Mouse (Mus musculus) ES-Bruce4 (cell line): ENCODE data around the gene Fndc3a. TPM values are rescaled to one million over a fixed set of nuclear protein-coding genes. Genes with fewer than 3 reads are reported as not detected.

ENCODE experiments used
- H3K27ac ChIP-seq: 2 replicates; pipeline ENCODE4 v1.5.1; 2012; ENCODE audit warnings: low read length, inconsistent platforms; ENCODE audit not compliant: insufficient read depth
- H3K27me3 ChIP-seq: 2 replicates; pipeline ENCODE4 v1.6.1; 2012; ENCODE audit warnings: mild to moderate bottlenecking, low read length, inconsistent platforms; ENCODE audit not compliant: control insufficient read depth, poor library complexity, insufficient read depth, severe bottlenecking
- H3K36me3 ChIP-seq: 2 replicates; pipeline ENCODE4 v1.6.1; 2012; ENCODE audit warnings: inconsistent platforms, mild to moderate bottlenecking, low read length, moderate library complexity; ENCODE audit not compliant: control insufficient read depth, poor library complexity, insufficient read depth, severe bottlenecking
- H3K4me1 ChIP-seq: one replicate; pipeline ENCODE4 v1.8.1; 2011; ENCODE audit warnings: low read length; ENCODE audit not compliant: control insufficient read depth, insufficient read depth
- H3K4me3 ChIP-seq: 2 replicates; pipeline ENCODE4 v1.5.1; 2011; ENCODE audit warnings: low read depth, mild to moderate bottlenecking, low read length
- H3K9ac ChIP-seq: 2 replicates; pipeline ENCODE4 v1.6.1; 2012; ENCODE audit warnings: low read depth, mild to moderate bottlenecking, inconsistent platforms; ENCODE audit not compliant: poor library complexity, severe bottlenecking
- H3K9me3 ChIP-seq: replicated peaks from 2 replicates; pipeline ENCODE4 v1.6.1; 2012; ENCODE audit warnings: mild to moderate bottlenecking, low read length, inconsistent platforms; ENCODE audit not compliant: control insufficient read depth, poor library complexity, insufficient read depth, severe bottlenecking
- CTCF ChIP-seq: IDR thresholded peaks from one replicate; pipeline ENCODE4 v1.8.1; 2011; ENCODE audit warnings: low read depth, low read length
- EP300 ChIP-seq: IDR thresholded peaks from 2 replicates; pipeline ENCODE4 v1.6.1; 2011; ENCODE audit warnings: low read depth, low read length; ENCODE audit not compliant: insufficient read depth
- POLR2A ChIP-seq: IDR thresholded peaks from one replicate; pipeline ENCODE4 v1.8.1; 2011; ENCODE audit warnings: low read length; ENCODE audit not compliant: insufficient read depth
- polyA plus RNA-seq: library from polyadenylated mRNA; stranded (reverse); fragments of >200 nt; gene quantifications from 2 replicates; pipeline ENCODE4 v1.2.4, GENCODE M21; 2011; ENCODE audit warnings: low read depth; ENCODE audit not compliant: missing spikeins, insufficient read depth, insufficient read length

Fndc3a gene
- polyA plus RNA-seq, 1 experiment = 47.4 TPM

GRCm38 (mm10) chr14:72645512-72645911 is 64.3 kb downstream of the Fndc3a start:
- Histone ChIP-seq H3K4me3 (no peak overlapping the region), H3K9me3 (no peaks in the 10 kb centered on the region), H3K36me3 (no peaks in the 10 kb centered on the region), H3K27me3 (no peaks in the 10 kb centered on the region), H3K27ac (no peak overlapping the region), H3K9ac (no peak overlapping the region), H3K4me1 (no peaks in the 10 kb centered on the region)
- no peak for TF ChIP-seq CTCF

GRCm38 (mm10) chr14:72644620-72645019 is 65.2 kb downstream of the Fndc3a start:
- Histone ChIP-seq H3K27ac (no peak overlapping the region), H3K4me3 (no peak overlapping the region), H3K9me3 (no peaks in the 10 kb centered on the region), H3K9ac (no peak overlapping the region), H3K27me3 (no peaks in the 10 kb centered on the region), H3K4me1 (no peaks in the 10 kb centered on the region), H3K36me3 (no peaks in the 10 kb centered on the region)
- TF ChIP-seq EP300 (no peak), POLR2A (no peak), CTCF (no peak)

DNA sequence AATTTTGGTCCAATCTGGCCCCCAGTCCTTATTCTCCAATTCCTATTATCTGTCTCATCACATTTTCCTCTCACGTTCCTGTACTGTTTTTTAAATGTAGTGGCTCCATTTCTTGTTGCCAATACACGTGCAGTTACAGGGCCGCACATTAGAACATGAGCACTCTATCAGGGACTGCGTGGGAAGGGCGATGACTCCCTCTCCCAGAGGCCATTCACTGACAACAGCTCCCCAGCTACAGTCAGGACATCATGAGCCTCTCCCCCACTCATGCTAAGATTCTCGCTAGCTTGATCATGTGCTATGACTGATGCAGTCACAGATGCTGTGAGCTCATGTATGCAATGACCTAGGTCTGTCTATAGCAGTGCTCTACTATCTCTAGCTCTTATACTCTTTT is 71.3 kb downstream of the Fndc3a start:
- Histone ChIP-seq H3K27me3 (no peaks in the 10 kb centered on the region), H3K9ac (no peak overlapping the region), H3K4me3 (no peak overlapping the region), H3K4me1 (no peaks in the 10 kb centered on the region), H3K36me3 (no peaks in the 10 kb centered on the region), H3K9me3 (no peaks in the 10 kb centered on the region), H3K27ac (no peak overlapping the region)
- no peak for TF ChIP-seq CTCF
- TF ChIP-seq POLR2A = no peak
- no peak for TF ChIP-seq EP300

- TF ChIP-seq POLR2A (no peak), CTCF (no peak), EP300 (no peak)
- no peaks in the 10 kb centered on the region for H3K36me3 ChIP-seq
Measured at GRCm38 (mm10) chr14:72633571-72633970, 76.2 kb downstream of the Fndc3a start.

DNA sequence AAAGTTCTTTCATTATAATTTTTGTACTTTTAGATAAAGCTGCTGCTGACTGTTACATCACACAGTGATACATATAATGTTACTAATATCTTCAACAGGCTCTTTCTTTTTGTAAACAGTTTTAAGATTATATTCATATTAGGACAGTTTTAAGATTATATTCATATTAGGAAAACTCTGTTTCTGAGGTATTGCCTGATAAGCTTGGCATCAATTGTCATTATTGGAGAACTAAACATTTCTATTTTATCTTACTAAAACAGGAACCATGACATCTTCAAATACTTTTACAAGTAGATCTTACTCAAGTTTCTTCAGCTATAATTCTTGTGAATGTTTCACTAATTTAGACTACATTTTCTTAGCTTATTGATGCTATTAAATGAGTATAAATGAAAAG is 84.4 kb downstream of the Fndc3a start:
- H3K36me3 ChIP-seq = no peaks in the 10 kb centered on the region
- no peak for TF ChIP-seq EP300
- no peak for TF ChIP-seq POLR2A
- TF ChIP-seq CTCF = no peak
- no peaks in the 10 kb centered on the region for H3K4me1 ChIP-seq
- H3K9ac ChIP-seq = no peak overlapping the region
- H3K9me3 ChIP-seq = no peaks in the 10 kb centered on the region
- no peaks in the 10 kb centered on the region for H3K27me3 ChIP-seq
- no peak overlapping the region for H3K4me3 ChIP-seq
- H3K27ac ChIP-seq = no peak overlapping the region

More at GRCm38 (mm10) chr14:72633571-72633970, 76.2 kb downstream of the Fndc3a start:
- H3K4me1 ChIP-seq = no peaks in the 10 kb centered on the region
- H3K4me3 ChIP-seq = no peak overlapping the region
- H3K9ac ChIP-seq = no peak overlapping the region
- H3K27ac ChIP-seq = no peak overlapping the region
- no peaks in the 10 kb centered on the region for H3K9me3 ChIP-seq
- H3K27me3 ChIP-seq = no peaks in the 10 kb centered on the region

DNA sequence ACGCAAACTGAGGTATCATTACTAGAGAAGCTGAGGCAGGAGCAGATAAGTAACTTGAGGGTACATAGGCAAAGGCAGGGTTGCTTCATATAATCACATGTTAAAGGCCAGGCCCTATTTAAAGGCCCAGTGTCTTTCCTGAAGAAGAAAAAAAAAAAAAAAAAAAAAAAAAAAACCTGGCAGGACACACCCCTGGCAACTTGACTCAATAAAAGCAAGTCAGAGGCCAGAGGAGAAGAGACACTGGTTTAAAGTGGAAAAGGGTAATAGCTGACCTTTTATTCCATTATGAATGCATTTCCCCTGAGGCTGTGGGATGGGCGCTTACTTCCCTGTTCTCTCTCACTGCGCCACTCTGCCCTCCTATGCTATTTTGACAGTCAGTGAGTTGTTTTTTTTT is 105.7 kb downstream of the Fndc3a start:
- TF ChIP-seq CTCF (no peak), POLR2A (no peak), EP300 (no peak)
- no peak overlapping the region for H3K9ac ChIP-seq
- H3K36me3 ChIP-seq = no peaks in the 10 kb centered on the region
- no peak overlapping the region for H3K4me3 ChIP-seq
- H3K27ac ChIP-seq = no peak overlapping the region
- no peaks in the 10 kb centered on the region for H3K4me1 ChIP-seq
- no peaks in the 10 kb centered on the region for H3K27me3 ChIP-seq
- H3K9me3 ChIP-seq = no peaks in the 10 kb centered on the region
